Mouse (Mus musculus): Measurements from ENCODE around the gene Itfg2. TPM values are rescaled to one million over a fixed set of nuclear protein-coding genes. Genes with fewer than 3 reads are reported as not detected.

Gene Itfg2
- polyA plus RNA-seq, 1 experiment from 2014 or later: 27.2 TPM

DNA sequence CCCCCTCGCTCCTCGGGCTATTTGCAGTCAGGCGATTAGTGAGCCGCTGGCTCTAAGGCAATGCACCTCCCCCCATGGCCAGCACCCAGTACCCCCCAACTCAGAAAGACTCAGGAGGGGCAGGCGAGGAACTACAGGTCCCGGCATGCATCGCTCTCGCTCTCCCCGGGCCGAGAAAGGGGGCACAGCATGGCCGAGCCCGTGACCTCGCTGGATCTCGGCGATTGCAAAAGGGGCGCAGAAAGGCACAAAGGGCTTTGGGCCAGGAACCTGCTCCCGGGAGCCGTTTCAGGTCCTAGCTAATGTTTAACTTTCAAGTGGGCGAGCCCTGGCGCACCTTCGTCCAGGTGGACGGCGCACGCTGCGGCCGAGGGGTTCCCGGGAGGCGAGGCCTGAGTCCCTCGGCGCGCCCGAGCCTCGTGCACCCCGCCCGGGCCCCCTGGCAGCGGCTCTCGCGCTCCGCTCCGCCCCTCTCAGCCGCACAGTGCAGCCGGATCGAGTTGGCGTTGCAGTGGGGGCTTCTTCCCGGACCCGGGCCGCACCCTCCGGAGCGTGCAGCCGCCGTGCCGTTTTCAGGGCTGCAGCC, 13.1 kb upstream of the Itfg2 start:
- peak; percentile 73 for ATAC-seq (ENCODE audit: low FRiP score)
- H3K9me3 ChIP-seq (ENCODE audit: control insufficient read depth, low read length): no peaks in the 10 kb centered on the region
- H3K27ac ChIP-seq (ENCODE audit: low read depth, low read length): peak overlapping the region; percentile 83
- under 1% methylated on average over 49 of the region's 52 CpGs for WGBS
- no peaks in the 10 kb centered on the region for H3K27me3 ChIP-seq (ENCODE audit: control insufficient read depth, insufficient read depth, low read length)
- peaks cover 30% of the 10 kb centered on the region for H3K36me3 ChIP-seq (ENCODE audit: control insufficient read depth, insufficient read depth, low read length)
- peak overlapping the region; percentile 80 for H3K4me2 ChIP-seq
- H3K4me1 ChIP-seq (ENCODE audit: control insufficient read depth, insufficient read depth, low read length): peaks cover 12% of the 10 kb centered on the region
- peak overlapping the region; percentile 97 for H3K9ac ChIP-seq (ENCODE audit: low read length)
- DNase-seq (ENCODE audit: low spot score, missing footprints): peak; percentile 98
- H3K4me3 ChIP-seq (ENCODE audit: low read depth, low read length): peak overlapping the region; percentile 97

DNA sequence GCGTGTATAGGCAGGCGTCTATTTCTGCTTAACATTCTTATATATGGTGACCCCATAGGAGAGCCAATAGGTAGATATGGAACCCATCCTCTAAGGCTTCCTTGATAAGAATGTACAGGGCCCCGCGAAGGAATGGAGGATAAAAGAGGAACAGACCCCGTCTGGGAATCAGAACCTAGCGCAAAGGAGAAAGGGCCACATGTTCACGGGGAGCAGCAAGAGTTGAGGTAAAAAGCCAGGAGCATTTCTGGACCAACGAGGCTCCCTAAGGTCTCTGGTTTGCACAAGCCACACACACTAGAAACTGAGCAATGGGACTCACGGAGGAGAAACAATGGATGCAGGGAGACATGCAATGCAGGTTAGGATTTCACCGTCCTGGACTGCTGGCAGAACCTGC, 12.6 kb upstream of the Itfg2 start:
- Histone ChIP-seq H3K4me1 (ENCODE audit: control insufficient read depth, insufficient read depth, low read length) (peaks cover 12% of the 10 kb centered on the region), H3K27ac (ENCODE audit: low read depth, low read length) (peak overlapping the region; percentile 83; the same call in 1 of the 2 replicates), H3K9me3 (ENCODE audit: control insufficient read depth, low read length) (no peaks in the 10 kb centered on the region), H3K27me3 (ENCODE audit: control insufficient read depth, insufficient read depth, low read length) (no peaks in the 10 kb centered on the region), H3K4me2 (peak overlapping the region; percentile 80), H3K36me3 (ENCODE audit: control insufficient read depth, insufficient read depth, low read length) (peaks cover 34% of the 10 kb centered on the region), H3K4me3 (ENCODE audit: low read depth, low read length) (peak overlapping the region; percentile 97), H3K9ac (ENCODE audit: low read length) (peak overlapping the region; percentile 97)
- 5% methylated on average over 10 of the region's 10 CpGs for WGBS
- no peak for ATAC-seq (ENCODE audit: low FRiP score)
- DNase-seq (ENCODE audit: low spot score, missing footprints): no peak

DNA sequence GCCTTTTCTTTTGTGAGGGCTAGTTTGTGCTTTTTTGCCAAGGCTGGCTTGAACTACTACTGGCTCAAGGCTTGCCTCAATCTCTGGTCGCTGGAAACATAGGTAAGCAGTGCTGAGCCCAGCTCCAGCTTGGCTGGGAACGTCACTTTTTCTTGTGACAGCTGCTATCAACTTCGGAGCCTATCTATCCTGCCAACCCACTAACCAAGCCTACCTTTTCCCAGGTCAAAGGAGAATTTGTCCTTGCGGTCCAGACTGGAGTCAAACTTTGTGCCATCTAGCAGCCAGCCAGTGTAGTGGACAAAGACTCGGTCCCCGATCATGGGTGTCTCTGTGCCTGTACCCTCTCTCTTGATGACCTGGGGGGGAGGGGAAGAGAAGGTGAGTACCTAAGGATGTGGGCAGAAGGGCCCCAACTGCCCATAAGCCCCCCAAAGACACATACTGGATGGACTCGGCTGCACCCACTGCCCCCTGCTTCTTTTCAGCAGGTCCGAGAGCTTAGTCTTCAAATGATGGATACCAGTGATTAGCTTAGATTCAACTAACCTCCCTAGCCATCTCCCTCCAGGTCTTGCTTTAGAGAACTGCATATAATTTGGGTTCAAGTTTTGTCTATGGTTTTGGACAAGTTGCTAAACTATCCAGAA, 11.8 kb upstream of the Itfg2 start:
- peaks cover 41% of the 10 kb centered on the region for H3K36me3 ChIP-seq (ENCODE audit: control insufficient read depth, insufficient read depth, low read length)

GRCm38 (mm10) chr6:128435474-128435873, 10.7 kb upstream of the Itfg2 start:
- Histone ChIP-seq H3K9me3 (ENCODE audit: control insufficient read depth, low read length) (no peaks in the 10 kb centered on the region), H3K36me3 (ENCODE audit: control insufficient read depth, insufficient read depth, low read length) (peaks cover 47% of the 10 kb centered on the region), H3K4me2 (no peak overlapping the region), H3K4me3 (ENCODE audit: low read depth, low read length) (no peak overlapping the region), H3K27me3 (ENCODE audit: control insufficient read depth, insufficient read depth, low read length) (no peaks in the 10 kb centered on the region), H3K9ac (ENCODE audit: low read length) (no peak overlapping the region), H3K4me1 (ENCODE audit: control insufficient read depth, insufficient read depth, low read length) (peaks cover 12% of the 10 kb centered on the region), H3K27ac (ENCODE audit: low read depth, low read length) (no peak overlapping the region)
- DNase-seq (ENCODE audit: low spot score, missing footprints) (peak; percentile 47), ATAC-seq (ENCODE audit: low FRiP score) (no peak)
- 95% methylated on average over 5 of the region's 5 CpGs for WGBS

More for the DNA sequence above, 11.8 kb upstream of the Itfg2 start:
- WGBS: 94% methylated on average over 8 of the region's 8 CpGs
- Histone ChIP-seq H3K9me3 (ENCODE audit: control insufficient read depth, low read length) (no peaks in the 10 kb centered on the region), H3K27ac (ENCODE audit: low read depth, low read length) (no peak overlapping the region), H3K4me3 (ENCODE audit: low read depth, low read length) (peak overlapping the region; percentile 97), H3K9ac (ENCODE audit: low read length) (peak overlapping the region; percentile 97), H3K27me3 (ENCODE audit: control insufficient read depth, insufficient read depth, low read length) (no peaks in the 10 kb centered on the region), H3K4me2 (peak overlapping the region; percentile 80), H3K4me1 (ENCODE audit: control insufficient read depth, insufficient read depth, low read length) (peaks cover 12% of the 10 kb centered on the region)
- peak; percentile 80 for DNase-seq (ENCODE audit: low spot score, missing footprints)
- ATAC-seq (ENCODE audit: low FRiP score): no peak

GRCm38 (mm10) chr6:128433566-128433965, 8.8 kb upstream of the Itfg2 start:
- H3K36me3 ChIP-seq (ENCODE audit: control insufficient read depth, insufficient read depth, low read length): peaks cover 60% of the 10 kb centered on the region
- no peak overlapping the region for H3K9ac ChIP-seq (ENCODE audit: low read length)
- H3K4me2 ChIP-seq: no peak overlapping the region
- H3K27me3 ChIP-seq (ENCODE audit: control insufficient read depth, insufficient read depth, low read length): no peaks in the 10 kb centered on the region
- peaks cover 8% of the 10 kb centered on the region for H3K4me1 ChIP-seq (ENCODE audit: control insufficient read depth, insufficient read depth, low read length)
- H3K4me3 ChIP-seq (ENCODE audit: low read depth, low read length): no peak overlapping the region
- H3K27ac ChIP-seq (ENCODE audit: low read depth, low read length): no peak overlapping the region
- DNase-seq (ENCODE audit: low spot score, missing footprints) (no peak), ATAC-seq (ENCODE audit: low FRiP score) (no peak)
- no peaks in the 10 kb centered on the region for H3K9me3 ChIP-seq (ENCODE audit: control insufficient read depth, low read length)
- 91% methylated on average over 13 of the region's 13 CpGs for WGBS

- 94% methylated on average over 13 of the region's 13 CpGs for WGBS
- H3K4me2 ChIP-seq: no peak overlapping the region
- no peak overlapping the region for H3K9ac ChIP-seq (ENCODE audit: low read length)
- no peak overlapping the region for H3K27ac ChIP-seq (ENCODE audit: low read depth, low read length)
- ATAC-seq (ENCODE audit: low FRiP score): no peak
- H3K36me3 ChIP-seq (ENCODE audit: control insufficient read depth, insufficient read depth, low read length): peaks cover 61% of the 10 kb centered on the region
- no peaks in the 10 kb centered on the region for H3K9me3 ChIP-seq (ENCODE audit: control insufficient read depth, low read length)
- no peaks in the 10 kb centered on the region for H3K27me3 ChIP-seq (ENCODE audit: control insufficient read depth, insufficient read depth, low read length)
- H3K4me1 ChIP-seq (ENCODE audit: control insufficient read depth, insufficient read depth, low read length): peaks cover 8% of the 10 kb centered on the region
- DNase-seq (ENCODE audit: low spot score, missing footprints): no peak
- no peak overlapping the region for H3K4me3 ChIP-seq (ENCODE audit: low read depth, low read length)
These were observed 7.7 kb upstream of the Itfg2 start for GRCm38 (mm10) chr6:128432356-128432915.

GRCm38 (mm10) chr6:128429826-128430225, 5.1 kb upstream of the Itfg2 start:
- Histone ChIP-seq H3K4me1 (ENCODE audit: control insufficient read depth, insufficient read depth, low read length) (peaks cover 2% of the 10 kb centered on the region; the same call in 1 of the 2 replicates), H3K27me3 (ENCODE audit: control insufficient read depth, insufficient read depth, low read length) (no peaks in the 10 kb centered on the region), H3K27ac (ENCODE audit: low read depth, low read length) (no peak overlapping the region), H3K36me3 (ENCODE audit: control insufficient read depth, insufficient read depth, low read length) (peaks cover 49% of the 10 kb centered on the region), H3K9ac (ENCODE audit: low read length) (no peak overlapping the region), H3K4me3 (ENCODE audit: low read depth, low read length) (no peak overlapping the region), H3K4me2 (no peak overlapping the region), H3K9me3 (ENCODE audit: control insufficient read depth, low read length) (no peaks in the 10 kb centered on the region)
- ATAC-seq (ENCODE audit: low FRiP score): no peak
- no peak for DNase-seq (ENCODE audit: low spot score, missing footprints)
- 89% methylated on average over 6 of the region's 6 CpGs for WGBS

DNA sequence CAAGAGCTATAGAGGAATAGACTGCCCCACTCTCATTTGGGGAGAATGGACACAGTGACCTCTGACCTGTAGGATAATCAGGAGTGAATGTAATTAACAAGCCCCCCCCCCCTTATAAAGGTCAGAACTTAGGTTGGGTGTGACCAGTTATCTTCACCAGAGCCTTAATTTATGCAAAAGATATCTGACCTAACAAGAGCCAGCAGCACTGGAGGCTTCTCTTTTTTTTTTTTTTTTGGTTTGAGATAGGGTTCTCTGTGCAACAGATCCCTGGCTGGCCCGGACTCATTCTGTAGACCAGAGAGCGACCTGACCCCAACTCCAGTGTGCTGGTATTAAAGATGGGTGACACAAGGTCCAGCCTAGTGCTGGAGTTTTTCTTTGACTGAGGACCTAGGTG, 4.6 kb upstream of the Itfg2 start:
- ATAC-seq (ENCODE audit: low FRiP score) (no peak), DNase-seq (ENCODE audit: low spot score, missing footprints) (no peak)
- no peak overlapping the region for H3K9ac ChIP-seq (ENCODE audit: low read length)
- 97% methylated on average over 2 of the region's 2 CpGs for WGBS
- H3K4me2 ChIP-seq: no peak overlapping the region
- no peak overlapping the region for H3K27ac ChIP-seq (ENCODE audit: low read depth, low read length)
- H3K4me3 ChIP-seq (ENCODE audit: low read depth, low read length): no peak overlapping the region
- peaks cover 2% of the 10 kb centered on the region; the same call in 1 of the 2 replicates for H3K4me1 ChIP-seq (ENCODE audit: control insufficient read depth, insufficient read depth, low read length)
- H3K27me3 ChIP-seq (ENCODE audit: control insufficient read depth, insufficient read depth, low read length): no peaks in the 10 kb centered on the region
- H3K36me3 ChIP-seq (ENCODE audit: control insufficient read depth, insufficient read depth, low read length): peaks cover 44% of the 10 kb centered on the region
- no peaks in the 10 kb centered on the region for H3K9me3 ChIP-seq (ENCODE audit: control insufficient read depth, low read length)

DNA sequence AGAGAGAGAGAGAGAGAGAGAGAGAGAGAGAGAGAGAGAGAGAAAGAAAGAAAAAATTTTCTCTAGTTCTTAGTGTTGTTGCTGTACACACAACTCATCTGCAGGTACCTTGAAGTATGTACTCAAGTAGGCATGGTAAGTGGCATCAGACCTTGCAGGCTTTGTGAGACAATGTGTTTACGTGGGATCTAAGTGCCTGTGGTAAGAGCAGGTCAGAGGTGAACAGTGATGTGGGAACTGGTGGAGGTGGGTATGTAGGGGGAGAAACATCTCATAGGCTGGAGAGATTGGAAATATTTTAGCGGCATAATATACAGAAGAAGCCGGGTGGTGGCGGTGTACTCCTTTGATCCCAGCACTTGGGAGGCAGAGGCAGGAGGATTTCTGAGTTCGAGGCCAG, 2.8 kb upstream of the Itfg2 start:
- Histone ChIP-seq H3K9me3 (ENCODE audit: control insufficient read depth, low read length) (no peaks in the 10 kb centered on the region), H3K36me3 (ENCODE audit: control insufficient read depth, insufficient read depth, low read length) (peaks cover 30% of the 10 kb centered on the region), H3K4me1 (ENCODE audit: control insufficient read depth, insufficient read depth, low read length) (peaks cover 5% of the 10 kb centered on the region; the same call in 1 of the 2 replicates), H3K27me3 (ENCODE audit: control insufficient read depth, insufficient read depth, low read length) (no peaks in the 10 kb centered on the region), H3K27ac (ENCODE audit: low read depth, low read length) (no peak overlapping the region), H3K4me3 (ENCODE audit: low read depth, low read length) (no peak overlapping the region), H3K9ac (ENCODE audit: low read length) (no peak overlapping the region), H3K4me2 (no peak overlapping the region)
- DNase-seq (ENCODE audit: low spot score, missing footprints): peak; percentile 61
- WGBS: 96% methylated on average over 5 of the region's 5 CpGs
- no peak for ATAC-seq (ENCODE audit: low FRiP score)
